Mouse (Mus musculus) CH12.LX (cell line): ENCODE data around the gene Chrnb1.

Experiments used
- CTCF ChIP-seq, 2 experiments: IDR thresholded peaks in 1 of 2; conservative IDR thresholded peaks in 1 of 2; 2 replicates each; pipeline ENCODE4 v1.5.1; 2011 to 2012; ENCODE audit warnings: low read depth in 2 of 2, low read length in 2 of 2, improper control_type of control experiment in 1 of 2, inconsistent platforms in 1 of 2, mild to moderate bottlenecking in 1 of 2, moderate library complexity in 1 of 2
- HCFC1 ChIP-seq: IDR thresholded peaks from 2 replicates; pipeline ENCODE4 v1.6.1; 2012; ENCODE audit warnings: low read depth, mild to moderate bottlenecking, inconsistent platforms, low read length, improper control_type of control experiment
- JUND ChIP-seq: conservative IDR thresholded peaks from 2 replicates; pipeline ENCODE4 v1.6.1; 2011; ENCODE audit warnings: low read depth, low read length, improper control_type of control experiment
- MXI1 ChIP-seq: IDR thresholded peaks from 2 replicates; pipeline ENCODE4 v1.6.1; 2011; ENCODE audit warnings: mild to moderate bottlenecking, low read depth, low read length, improper control_type of control experiment
- MYC ChIP-seq: IDR thresholded peaks from 2 replicates; pipeline ENCODE4 v1.6.1; 2011; ENCODE audit warnings: low read depth, mild to moderate bottlenecking, improper control_type of control experiment, low read length
- NELFE ChIP-seq: IDR thresholded peaks from 2 replicates; pipeline ENCODE4 v1.6.1; 2011; ENCODE audit warnings: low read depth, low read length, improper control_type of control experiment
- POLR2A ChIP-seq: IDR thresholded peaks from 2 replicates; pipeline ENCODE4 v1.6.1; 2011; ENCODE audit warnings: low read depth, mild to moderate bottlenecking, improper control_type of control experiment, low read length
- TBP ChIP-seq: conservative IDR thresholded peaks from 2 replicates; pipeline ENCODE4 v1.6.1; 2011; ENCODE audit warnings: low read depth, low read length, improper control_type of control experiment
- USF1 ChIP-seq: IDR thresholded peaks from 2 replicates; pipeline ENCODE4 v1.6.1; 2014; ENCODE audit warnings: low read depth, mild to moderate bottlenecking, inconsistent platforms, low read length, improper control_type of control experiment
- USF2 ChIP-seq: conservative IDR thresholded peaks from 2 replicates; pipeline ENCODE4 v1.6.1; 2011; ENCODE audit warnings: low read depth, low read length, improper control_type of control experiment
- ZC3H11A ChIP-seq: IDR thresholded peaks from 2 replicates; pipeline ENCODE4 v1.6.1; 2012; ENCODE audit warnings: low read depth, mild to moderate bottlenecking, inconsistent platforms, low read length, improper control_type of control experiment
- ZNF384 ChIP-seq: IDR thresholded peaks from 2 replicates; pipeline ENCODE4 v1.6.1; 2012; ENCODE audit warnings: low read depth, low read length, improper control_type of control experiment, inconsistent platforms

DNA sequence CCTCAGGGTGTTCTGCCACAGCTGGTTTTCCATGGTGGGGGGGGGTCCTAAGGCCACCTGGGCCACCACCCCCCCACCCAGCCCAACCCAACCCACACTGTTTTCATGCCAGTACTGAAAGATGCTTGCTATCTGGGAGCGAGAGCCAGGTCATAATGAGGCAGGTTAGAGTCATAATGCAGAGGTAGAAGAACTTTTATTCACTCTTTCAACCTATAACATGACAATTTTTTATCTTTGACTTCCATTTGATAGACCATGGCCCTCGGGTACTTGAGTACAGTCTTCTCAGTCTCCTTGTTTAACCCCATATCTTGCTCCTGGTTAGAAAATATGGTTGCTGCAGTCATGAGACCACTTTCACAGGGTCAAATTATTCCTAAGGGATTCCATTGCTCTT is 22.6 kb upstream of the Chrnb1 start, which contains the start of gene Spem2:
- TF ChIP-seq TBP (no peak), HCFC1 (no peak), POLR2A (no peak), CTCF (conservative IDR thresholded peaks at IDR 0.05 in 1 of 2, IDR thresholded peaks at IDR 0.05 in 1 of 2; ENCODE audit: low read depth in 2 of 2, low read length in 2 of 2) (no peak), MYC (no peak), NELFE (no peak), USF2 (no peak), USF1 (no peak), JUND (no peak), ZNF384 (no peak), ZC3H11A (no peak), MXI1 (no peak)
